Mouse (Mus musculus): Measurements from ENCODE around the gene Fbxo41. TPM values are rescaled to one million over a fixed set of nuclear protein-coding genes. Genes with fewer than 3 reads are reported as not detected.
A peak's percentile ranks its signal among the peaks of the same experiment; 100 is the strongest.
"Not testable (repeated sequence)": the region's sequence is repeated elsewhere in the genome, so short reads cannot be mapped to it uniquely, and the experiment has no call there.

The Fbxo41 gene
- polyA plus RNA-seq, 1 experiment from 2014 or later = 2.7 TPM

DNA sequence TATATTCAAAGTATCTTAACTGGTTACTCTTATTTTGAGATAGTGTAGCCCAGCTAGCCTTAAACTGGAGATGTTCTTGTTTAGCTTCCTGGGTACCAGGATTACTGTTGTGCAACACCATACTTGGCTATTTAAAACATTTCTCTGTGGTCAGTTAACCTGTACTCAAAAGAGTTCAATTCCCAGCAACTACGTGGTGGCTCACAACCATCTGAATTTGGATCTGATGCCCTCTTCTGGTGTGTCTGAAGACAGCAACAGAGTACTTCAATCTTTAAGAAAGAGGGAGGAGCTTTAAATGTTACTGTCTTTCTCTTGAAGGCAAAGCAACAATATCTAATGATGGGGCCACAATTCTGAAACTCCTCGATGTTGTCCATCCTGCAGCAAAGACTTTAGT, 43.2 kb downstream of the Fbxo41 start:
- no peak overlapping the region for H3K9ac ChIP-seq
- no peak overlapping the region for H3K4me3 ChIP-seq
- WGBS = 93% methylated on average over 2 of the region's 2 CpGs
- peaks cover 35% of the 10 kb centered on the region for H3K4me1 ChIP-seq
- no peak for ATAC-seq
- no peak overlapping the region for H3K4me2 ChIP-seq
- peaks cover 69% of the 10 kb centered on the region for H3K36me3 ChIP-seq (ENCODE audit: poor library complexity, severe bottlenecking)
- no peak overlapping the region for H3K27ac ChIP-seq
- H3K27me3 ChIP-seq = no peaks in the 10 kb centered on the region
- no peaks in the 10 kb centered on the region for H3K9me3 ChIP-seq (replicated peaks)

DNA sequence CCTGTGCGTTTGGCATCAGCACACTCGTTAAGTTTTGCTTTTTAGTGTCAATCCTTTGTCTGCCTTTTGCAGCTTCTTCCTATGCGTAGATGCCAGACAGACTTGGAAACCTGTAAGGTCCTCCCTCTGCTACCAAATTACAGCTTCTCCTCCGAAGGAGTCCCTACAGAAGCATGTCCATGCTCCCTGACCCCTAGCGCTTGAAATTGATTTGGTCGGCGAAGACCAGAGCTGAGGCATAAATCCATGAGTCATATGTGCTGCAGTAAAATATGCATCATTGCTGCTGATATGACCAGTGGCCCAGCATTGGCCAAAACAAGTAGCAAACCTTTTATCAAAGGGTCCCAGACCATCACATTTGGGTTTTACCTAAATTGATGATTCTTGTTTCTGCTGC, 50.0 kb downstream of the Fbxo41 start:
- Histone ChIP-seq H3K9me3 (replicated peaks) (no peaks in the 10 kb centered on the region), H3K9ac (peak overlapping the region; percentile 94), H3K4me2 (peak overlapping the region; percentile 95), H3K4me3 (peak overlapping the region; percentile 87), H3K27ac (peak overlapping the region; percentile 10; the same call in 1 of the 2 replicates), H3K36me3 (ENCODE audit: poor library complexity, severe bottlenecking) (peaks cover 6% of the 10 kb centered on the region; the same call in 1 of the 2 replicates), H3K27me3 (no peaks in the 10 kb centered on the region), H3K4me1 (peaks cover 57% of the 10 kb centered on the region)
- 15% methylated on average over 7 of the region's 7 CpGs for WGBS
- ATAC-seq = no peak

DNA sequence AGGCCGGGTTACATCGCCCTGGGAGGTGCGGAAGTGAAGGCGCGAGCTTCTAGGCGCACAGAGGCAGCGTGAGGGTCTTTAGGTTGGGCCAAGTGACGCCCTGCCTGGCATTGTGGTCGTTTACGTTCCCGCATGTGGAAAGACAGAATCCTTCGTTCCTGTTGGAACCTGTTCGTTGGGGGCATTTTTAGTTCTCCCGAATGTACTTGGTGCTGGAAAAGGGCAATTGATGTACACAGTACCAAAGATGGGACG, 50.5 kb downstream of the Fbxo41 start:
- no peaks in the 10 kb centered on the region for H3K9me3 ChIP-seq (replicated peaks)
- H3K36me3 ChIP-seq (ENCODE audit: poor library complexity, severe bottlenecking) = peaks cover 7% of the 10 kb centered on the region; the same call in 1 of the 2 replicates
- H3K4me3 ChIP-seq = peak overlapping the region; percentile 87
- H3K4me1 ChIP-seq = peaks cover 55% of the 10 kb centered on the region
- peak overlapping the region; percentile 95 for H3K4me2 ChIP-seq
- H3K27me3 ChIP-seq = no peaks in the 10 kb centered on the region
- WGBS = under 1% methylated on average over 15 of the region's 15 CpGs
- H3K9ac ChIP-seq = peak overlapping the region; percentile 94
- ATAC-seq = no peak
- peak overlapping the region; percentile 91 for H3K27ac ChIP-seq

DNA sequence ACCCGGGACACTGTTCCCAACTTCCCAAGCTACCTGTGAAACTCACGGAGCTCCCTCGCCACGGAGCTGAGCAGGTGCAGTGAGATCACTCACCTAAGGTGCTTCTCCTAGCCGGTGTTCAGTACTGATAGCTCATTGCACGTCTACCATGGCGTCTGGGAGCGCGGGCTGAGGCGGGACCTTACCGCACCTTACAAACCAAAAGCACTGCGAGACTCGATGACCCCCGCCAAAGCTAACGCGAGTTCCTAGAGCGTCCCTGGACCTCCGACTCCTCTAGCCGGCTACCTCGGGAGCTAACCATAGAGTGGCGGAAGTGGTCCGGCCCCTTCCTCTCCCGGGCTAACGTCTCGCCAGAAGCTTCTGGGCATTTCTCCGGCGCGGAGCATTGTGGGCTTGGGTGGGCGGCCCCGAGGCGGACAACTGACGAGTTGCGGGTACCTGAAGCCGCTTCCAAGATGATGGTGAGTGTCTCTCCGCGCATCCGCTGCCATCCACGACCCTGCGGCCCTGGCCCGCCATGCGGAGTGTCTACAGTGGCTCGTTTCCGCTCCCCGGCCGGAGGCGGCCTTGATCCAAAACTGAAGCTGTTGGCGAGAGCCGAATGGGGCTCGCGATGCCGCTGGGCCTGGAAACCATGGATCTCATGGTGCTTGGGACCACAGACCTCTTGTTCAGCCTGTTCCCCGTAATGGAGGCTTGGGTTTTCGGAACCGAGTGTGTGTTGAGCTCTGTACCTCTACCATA, 51.0 kb downstream of the Fbxo41 start, which contains the start of gene Pradc1:
Pradc1 (minus strand) TSS at position 307 of the 747 bp plus-strand sequence.
- Histone ChIP-seq H3K4me3 (peak within 1 kb of the TSS; percentile 87), H3K27me3 (no peaks in the 10 kb centered on the region), H3K27ac (peak within 1 kb of the TSS; percentile 91), H3K9me3 (replicated peaks) (no peaks in the 10 kb centered on the region), H3K36me3 (ENCODE audit: poor library complexity, severe bottlenecking) (peaks cover 12% of the 10 kb centered on the region), H3K9ac (peak within 1 kb of the TSS; percentile 94), H3K4me1 (peaks cover 50% of the 10 kb centered on the region), H3K4me2 (peak within 1 kb of the TSS; percentile 95)
- ATAC-seq = peak; percentile 94
- under 1% methylated on average over 54 of the region's 54 CpGs for WGBS

DNA sequence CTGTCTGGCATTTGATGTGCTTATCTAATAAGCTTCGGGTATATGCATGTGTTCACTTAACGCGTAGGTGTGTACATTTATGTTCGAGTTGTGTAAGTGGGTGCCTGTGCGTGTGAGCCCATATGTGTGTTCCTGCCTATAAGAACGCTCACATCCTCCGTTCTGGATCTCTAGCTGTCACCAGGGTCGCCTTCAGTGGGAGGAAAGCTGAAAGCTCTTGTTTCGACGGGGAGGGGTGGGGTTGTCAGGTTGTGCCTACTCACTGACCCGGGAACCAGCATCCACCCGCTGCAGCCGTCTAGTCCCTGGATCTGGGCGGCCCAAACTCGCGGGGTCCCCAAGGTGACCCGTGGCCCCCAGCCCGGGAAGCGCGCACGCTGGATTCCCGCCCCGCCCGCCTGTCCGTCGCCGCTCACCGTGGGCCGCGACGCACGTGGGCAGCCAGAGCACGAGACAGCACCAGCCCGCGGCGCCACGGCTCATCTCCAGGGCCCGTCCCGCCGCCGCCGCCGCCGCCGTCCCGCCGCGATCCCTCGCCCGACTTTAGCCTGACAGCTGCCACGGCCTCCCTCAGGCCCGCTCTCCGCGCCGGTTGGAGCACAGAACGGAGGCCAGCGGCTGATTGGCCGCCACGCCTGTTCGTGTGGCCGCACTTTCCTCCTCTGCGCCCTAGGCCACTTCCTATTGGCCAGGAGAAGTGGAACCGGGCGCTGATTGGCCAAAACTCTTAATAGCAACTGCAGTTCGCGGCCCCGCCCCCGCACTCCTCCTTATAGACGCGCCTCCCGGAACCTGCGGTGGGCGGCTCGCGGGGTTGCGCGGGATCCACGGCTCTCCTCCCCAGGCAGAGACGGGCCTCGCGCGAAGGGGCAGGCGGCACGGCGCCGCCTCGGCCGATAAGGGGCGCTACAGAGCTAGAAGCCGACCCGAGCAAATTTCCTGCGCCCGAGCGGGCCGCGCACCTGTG, 51.8 kb downstream of the Fbxo41 start, which contains the start of gene Cct7:
Cct7 (plus strand) TSS at position 818 of the 967 bp plus-strand sequence.
- peak; percentile 96 for ATAC-seq
- H3K36me3 ChIP-seq (ENCODE audit: poor library complexity, severe bottlenecking) = peaks cover 21% of the 10 kb centered on the region

DNA sequence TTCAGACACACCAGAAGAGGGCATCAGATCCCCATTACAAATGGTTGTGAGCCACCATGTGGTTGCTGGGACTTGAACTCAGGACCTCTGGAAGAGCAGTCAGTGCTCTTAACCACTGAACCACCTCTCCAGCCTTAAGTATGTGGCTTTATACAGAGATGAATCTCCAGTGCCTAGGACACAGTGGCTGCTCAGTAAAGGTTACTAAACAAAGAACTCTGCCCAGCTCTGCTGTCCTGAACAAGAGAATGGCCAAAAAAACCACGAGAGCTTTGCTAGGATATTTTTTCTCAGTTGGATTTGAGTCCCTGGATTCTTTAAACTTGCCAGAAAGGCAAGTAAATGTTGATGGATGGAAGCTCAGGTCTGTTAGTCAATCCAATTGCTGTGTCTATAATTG, 52.7 kb downstream of the Fbxo41 start:
- H3K27ac ChIP-seq; ATAC-seq; H3K27me3 ChIP-seq; H3K9me3 ChIP-seq (replicated peaks): not testable (repeated sequence)
- Histone ChIP-seq H3K4me2 (peak overlapping the region; percentile 95), H3K4me1 (peaks cover 35% of the 10 kb centered on the region), H3K4me3 (peak overlapping the region; percentile 87; the same call in 1 of the 2 replicates), H3K9ac (peak overlapping the region; percentile 74; the same call in 1 of the 2 replicates), H3K36me3 (ENCODE audit: poor library complexity, severe bottlenecking) (peaks cover 29% of the 10 kb centered on the region)
- WGBS = 60% methylated on average over 1 of the region's 1 CpGs

More for the DNA sequence above, 51.8 kb downstream of the Fbxo41 start, which contains the start of gene Cct7:
- peak within 1 kb of the TSS; percentile 87 for H3K4me3 ChIP-seq
- peak within 1 kb of the TSS; percentile 94 for H3K9ac ChIP-seq
- peak within 1 kb of the TSS; percentile 91 for H3K27ac ChIP-seq
- no peaks in the 10 kb centered on the region for H3K27me3 ChIP-seq
- H3K9me3 ChIP-seq (replicated peaks) = no peaks in the 10 kb centered on the region
- peak within 1 kb of the TSS; percentile 95 for H3K4me2 ChIP-seq
- 3% methylated on average over 83 of the region's 96 CpGs for WGBS
- H3K4me1 ChIP-seq = peaks cover 42% of the 10 kb centered on the region

DNA sequence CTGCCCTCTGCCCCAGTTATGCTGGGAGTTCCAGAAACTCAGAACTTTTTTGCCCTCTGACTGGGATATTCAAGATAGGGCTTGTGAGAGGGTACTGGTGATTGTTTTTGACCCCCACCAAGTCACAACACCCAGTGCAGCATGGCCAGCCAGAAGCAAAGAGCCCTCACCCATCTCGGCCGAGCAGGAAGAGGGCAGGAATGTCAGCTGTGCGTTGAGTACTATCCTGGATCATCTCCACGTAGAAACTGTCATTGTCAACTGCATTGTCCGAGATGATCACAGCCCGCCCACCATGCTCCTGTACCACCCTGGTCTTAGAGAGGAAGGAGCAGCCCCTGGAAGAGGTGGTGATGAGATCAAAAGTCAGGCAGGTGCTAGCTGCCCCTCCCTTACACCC, 55.4 kb downstream of the Fbxo41 start:
- WGBS = 89% methylated on average over 6 of the region's 6 CpGs
- Histone ChIP-seq H3K4me2 (no peak overlapping the region), H3K4me3 (no peak overlapping the region), H3K9ac (no peak overlapping the region), H3K27me3 (no peaks in the 10 kb centered on the region), H3K4me1 (0 out of 2 replicates have a peak, but pooled peaks cover 8% of the 10 kb centered on the region), H3K27ac (no peak overlapping the region), H3K9me3 (replicated peaks) (no peaks in the 10 kb centered on the region), H3K36me3 (ENCODE audit: poor library complexity, severe bottlenecking) (peaks cover 50% of the 10 kb centered on the region)
- ATAC-seq = no peak

DNA sequence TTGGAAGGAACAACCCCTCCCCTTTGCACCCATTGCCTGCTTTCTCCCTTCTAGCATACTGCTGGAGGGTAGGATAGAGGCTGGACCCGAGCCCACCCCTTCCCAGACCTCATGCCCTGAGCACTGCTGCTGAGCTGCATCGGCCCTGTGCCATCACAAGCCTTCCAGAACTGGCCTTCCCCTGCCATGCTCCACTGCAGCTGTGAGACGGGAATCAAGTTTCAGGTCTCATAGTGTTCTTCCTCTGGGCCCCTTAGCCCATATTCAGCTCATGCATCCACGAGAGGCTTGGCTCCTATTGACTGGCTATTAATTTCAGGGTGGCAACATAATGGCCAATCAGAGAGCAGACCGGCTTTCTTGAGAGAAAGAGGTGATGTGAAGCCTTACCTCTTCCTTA, 57.5 kb downstream of the Fbxo41 start:
- no peak overlapping the region for H3K9ac ChIP-seq
- no peak overlapping the region for H3K4me3 ChIP-seq
- H3K27me3 ChIP-seq = no peaks in the 10 kb centered on the region
- H3K4me1 ChIP-seq = 0 out of 2 replicates have a peak, but pooled peaks cover 3% of the 10 kb centered on the region
- peaks cover 65% of the 10 kb centered on the region for H3K36me3 ChIP-seq (ENCODE audit: poor library complexity, severe bottlenecking)
- H3K27ac ChIP-seq = no peak overlapping the region
- no peak overlapping the region for H3K4me2 ChIP-seq
- WGBS = 83% methylated on average over 5 of the region's 5 CpGs
- ATAC-seq = no peak
- H3K9me3 ChIP-seq (replicated peaks) = no peaks in the 10 kb centered on the region

DNA sequence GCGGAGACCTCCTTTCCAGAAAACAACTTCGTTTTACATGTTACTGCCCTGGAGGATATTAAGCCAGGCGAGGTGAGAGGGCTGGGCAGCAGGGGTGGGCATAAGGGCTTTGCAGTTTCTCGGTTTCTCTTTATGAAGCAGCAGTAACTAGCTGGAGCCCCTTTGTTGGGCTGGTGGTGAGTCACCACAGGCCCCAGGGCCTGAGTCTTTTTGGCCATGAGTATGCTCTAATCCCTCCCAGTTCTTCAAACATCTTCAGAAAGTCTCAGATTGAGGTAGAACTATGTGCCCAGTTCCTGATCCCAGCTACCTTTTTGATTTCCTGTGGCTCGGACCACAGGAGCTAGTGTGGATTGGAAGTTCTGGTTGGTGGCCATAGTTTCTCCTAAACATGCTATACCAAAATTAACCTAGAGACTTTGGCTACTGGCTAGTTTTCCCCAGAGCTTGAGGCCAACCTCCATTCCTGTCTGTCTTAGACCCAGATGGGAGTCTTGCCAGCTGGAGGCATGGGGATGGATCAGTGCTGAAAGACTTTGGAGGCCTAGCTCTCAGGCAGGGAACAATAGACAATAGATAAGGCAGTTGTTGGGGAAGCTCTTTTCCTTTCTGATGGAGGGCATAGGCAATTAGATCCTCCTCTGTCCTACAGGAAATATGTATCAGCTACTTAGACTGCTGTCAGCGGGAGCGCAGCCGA, 58.4 kb downstream of the Fbxo41 start:
- no peaks in the 10 kb centered on the region for H3K4me1 ChIP-seq
- H3K27me3 ChIP-seq = no peaks in the 10 kb centered on the region
- H3K4me3 ChIP-seq = no peak overlapping the region
- H3K9me3 ChIP-seq (replicated peaks) = no peaks in the 10 kb centered on the region
- 90% methylated on average over 8 of the region's 8 CpGs for WGBS
- H3K9ac ChIP-seq = no peak overlapping the region
- ATAC-seq = no peak
- no peak overlapping the region for H3K4me2 ChIP-seq
- H3K36me3 ChIP-seq (ENCODE audit: poor library complexity, severe bottlenecking) = peaks cover 74% of the 10 kb centered on the region
- no peak overlapping the region for H3K27ac ChIP-seq

DNA sequence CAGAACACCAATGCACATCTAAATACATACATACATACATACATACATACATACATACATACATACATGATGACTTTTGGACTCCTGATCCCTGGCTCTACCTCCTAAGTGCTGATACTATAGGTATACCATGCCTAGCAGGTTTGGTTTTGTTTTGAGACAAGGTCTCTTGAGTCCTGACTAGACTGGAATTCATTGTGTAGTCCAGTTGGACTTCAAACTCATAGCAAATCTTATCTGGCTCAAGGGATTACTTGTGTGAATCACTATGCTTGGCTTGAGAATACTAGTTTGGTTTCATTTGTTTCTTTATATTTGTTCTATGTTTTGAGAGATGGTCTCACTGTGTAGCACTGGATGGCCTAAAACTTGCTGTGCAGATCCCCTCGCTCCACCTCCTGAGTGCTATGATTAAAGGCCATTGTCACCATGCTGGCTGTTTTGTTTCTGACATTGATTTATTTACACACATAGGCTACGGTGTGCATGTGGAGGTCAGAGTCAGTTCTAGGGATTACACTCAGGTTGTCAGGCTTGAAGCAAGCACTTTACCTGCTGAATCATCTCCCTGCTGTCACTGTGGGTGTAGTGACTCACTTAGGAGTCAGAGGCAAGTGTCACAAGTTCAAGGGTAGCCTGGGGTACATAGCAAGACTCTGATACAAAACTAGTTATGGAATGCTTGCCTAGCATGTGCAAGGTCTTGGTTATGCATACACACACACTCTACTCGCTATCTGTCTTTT, 59.1 kb downstream of the Fbxo41 start:
- Histone ChIP-seq H3K4me1 (no peaks in the 10 kb centered on the region), H3K9me3 (replicated peaks) (no peaks in the 10 kb centered on the region), H3K36me3 (ENCODE audit: poor library complexity, severe bottlenecking) (peaks cover 82% of the 10 kb centered on the region), H3K27me3 (no peaks in the 10 kb centered on the region), H3K4me3 (no peak overlapping the region), H3K27ac (no peak overlapping the region), H3K9ac (no peak overlapping the region), H3K4me2 (no peak overlapping the region)
- 92% methylated on average over 3 of the region's 3 CpGs for WGBS
- ATAC-seq = no peak

DNA sequence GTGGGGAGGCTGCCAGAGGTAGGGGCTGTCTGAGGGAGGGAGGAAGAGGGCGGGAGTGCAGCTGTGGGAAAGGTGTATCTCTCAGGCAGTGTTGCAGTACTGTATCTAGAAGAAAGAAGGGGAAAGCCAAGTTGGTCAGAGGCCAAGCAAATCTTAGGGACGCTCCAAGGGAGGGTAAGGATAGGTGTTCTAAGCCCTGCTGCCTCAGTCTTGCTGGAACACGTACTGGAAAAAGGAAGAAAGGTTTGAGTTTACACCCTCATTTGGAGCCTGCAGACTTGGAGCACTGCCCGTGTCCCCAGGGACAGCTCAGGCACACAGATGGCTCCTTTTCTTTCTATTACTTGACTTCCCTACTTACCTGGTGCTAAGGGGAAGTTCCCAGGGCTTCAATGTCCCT, 61.7 kb downstream of the Fbxo41 start:
- no peak overlapping the region for H3K4me2 ChIP-seq
- H3K36me3 ChIP-seq (ENCODE audit: poor library complexity, severe bottlenecking) = peaks cover 69% of the 10 kb centered on the region
- no peak overlapping the region for H3K9ac ChIP-seq
- no peak overlapping the region for H3K27ac ChIP-seq
- H3K9me3 ChIP-seq (replicated peaks) = no peaks in the 10 kb centered on the region
- H3K4me3 ChIP-seq = no peak overlapping the region
- H3K27me3 ChIP-seq = no peaks in the 10 kb centered on the region
- no peak for ATAC-seq
- WGBS = 89% methylated on average over 4 of the region's 4 CpGs
- H3K4me1 ChIP-seq = no peaks in the 10 kb centered on the region

All from forebrain, embryonic 13.5 days (tissue).